Mouse (Mus musculus): Measurements from ENCODE around the gene Abl2. TPM values are rescaled to one million over a fixed set of nuclear protein-coding genes. Genes with fewer than 3 reads are reported as not detected.

Abl2 gene
- total and polyA plus RNA-seq, 3 experiments: 10.0 to 19.8 (median 15.5) TPM

- no peaks in the 10 kb centered on the region for H3K27me3 ChIP-seq (replicated peaks)
- in situ Hi-C loops (cut with MboI; ENCODE audit: low pct_ligation_motif_present, low pct_unique_long_range_greater_than_20kb, low sequenced_read_pairs): no loop called here
- H3K36me3 ChIP-seq (replicated peaks in 1 of 2; ENCODE audit: control insufficient read depth in 1 of 2, insufficient read depth in 1 of 2, low read length in 1 of 2): peaks cover 3 to 15% of the 10 kb centered on the region in 2 experiments
- 0 out of 2 replicates have a peak overlapping the region, but pooled peaks have one; percentile 38 for H3K9ac ChIP-seq (ENCODE audit: insufficient read depth, low read depth)
- no peak for DNase-seq (ENCODE audit: extremely low read depth)
- no peaks in the 10 kb centered on the region for H3K9me3 ChIP-seq (replicated peaks; ENCODE audit: low read length)
- peak overlapping the region; percentile 80 for H3K4me2 ChIP-seq (ENCODE audit: insufficient read depth, low read depth, poor library complexity, severe bottlenecking)
- peak overlapping the region; percentile 35 to 78 (median 54) for H3K4me3 ChIP-seq (replicated peaks in 1 of 3; ENCODE audit: low read depth in 2 of 3, low read length in 2 of 3, poor library complexity in 1 of 3)
- dilution Hi-C loops (cut with MboI; ENCODE audit: extremely low pct_ligation_motif_present, extremely low pct_unique_long_range_greater_than_20kb, low sequenced_read_pairs): no loop called here
- peaks cover 54% of the 10 kb centered on the region for H3K79me2 ChIP-seq (replicated peaks; ENCODE audit: control insufficient read depth, extremely low read depth, insufficient read depth, poor library complexity, severe bottlenecking)
- H3K27ac ChIP-seq (ENCODE audit: insufficient read depth, low read depth): no peak overlapping the region
- TF ChIP-seq MAFK (IDR thresholded peaks at IDR 0.05; ENCODE audit: insufficient replicate concordance, low read length) (no peak), SIN3A (IDR thresholded peaks at IDR 0.05; ENCODE audit: low read length) (0 out of 2 replicates have a peak, but pooled peaks have one; percentile 12)
- H3K4me1 ChIP-seq (ENCODE audit: control insufficient read depth in 1 of 2, insufficient read depth in 2 of 2): peaks cover 29 to 59% of the 10 kb centered on the region in 2 experiments
Measured at GRCm38 (mm10) chr1:156617811-156618210, 59.2 kb downstream of the Abl2 start.

- H3K27ac ChIP-seq (ENCODE audit: insufficient read depth, low read depth): peak overlapping the region; percentile 44
- in situ Hi-C loops (cut with MboI; ENCODE audit: low pct_ligation_motif_present, low pct_unique_long_range_greater_than_20kb, low sequenced_read_pairs): no loop called here
Measured at GRCm38 (mm10) chr1:156620292-156620909, 61.8 kb downstream of the Abl2 start.

GRCm38 (mm10) chr1:156620951-156621350 is 62.4 kb downstream of the Abl2 start:
- Histone ChIP-seq H3K79me2 (replicated peaks; ENCODE audit: control insufficient read depth, extremely low read depth, insufficient read depth, poor library complexity, severe bottlenecking) (peaks cover 49% of the 10 kb centered on the region), H3K36me3 (replicated peaks in 1 of 2; ENCODE audit: control insufficient read depth in 1 of 2, insufficient read depth in 1 of 2, low read length in 1 of 2) (peaks cover 8 to 41% of the 10 kb centered on the region in 2 experiments), H3K4me1 (ENCODE audit: control insufficient read depth in 1 of 2, insufficient read depth in 2 of 2) (peaks cover 29 to 50% of the 10 kb centered on the region in 2 experiments), H3K27ac (ENCODE audit: insufficient read depth, low read depth) (peak overlapping the region; percentile 44), H3K4me3 (replicated peaks in 1 of 3; ENCODE audit: low read depth in 2 of 3, low read length in 2 of 3, poor library complexity in 1 of 3) (peak overlapping the region in 1 of 3 experiments; percentile 4), H3K9ac (ENCODE audit: insufficient read depth, low read depth) (peak overlapping the region; percentile 37), H3K9me3 (replicated peaks; ENCODE audit: low read length) (no peaks in the 10 kb centered on the region), H3K4me2 (ENCODE audit: insufficient read depth, low read depth, poor library complexity, severe bottlenecking) (peak overlapping the region; percentile 72), H3K27me3 (replicated peaks) (no peaks in the 10 kb centered on the region)
- in situ Hi-C loops (cut with MboI; ENCODE audit: low pct_ligation_motif_present, low pct_unique_long_range_greater_than_20kb, low sequenced_read_pairs) (no loop called here), dilution Hi-C loops (cut with MboI; ENCODE audit: extremely low pct_ligation_motif_present, extremely low pct_unique_long_range_greater_than_20kb, low sequenced_read_pairs) (no loop called here)
- TF ChIP-seq MAZ (IDR thresholded peaks at IDR 0.05; ENCODE audit: low read depth, low read length) (no peak), MAFK (IDR thresholded peaks at IDR 0.05; ENCODE audit: insufficient replicate concordance, low read length) (no peak), ZNF384 (IDR thresholded peaks at IDR 0.05; ENCODE audit: low read depth, low read length) (no peak), EP300 (IDR thresholded peaks at IDR 0.05; ENCODE audit: low read length) (0 out of 2 replicates have a peak, but pooled peaks have one; percentile 14), MEF2A (IDR thresholded peaks at IDR 0.05; ENCODE audit: borderline replicate concordance, low read depth, low read length) (0 out of 2 replicates have a peak, but pooled peaks have one; percentile 31), ZC3H11A (IDR thresholded peaks at IDR 0.05; ENCODE audit: low read depth, low read length) (no peak), ZMIZ1 (IDR thresholded peaks at IDR 0.05; ENCODE audit: low read depth, low read length) (no peak)
- DNase-seq (ENCODE audit: extremely low read depth): peak; percentile 29

More at GRCm38 (mm10) chr1:156620292-156620909, 61.8 kb downstream of the Abl2 start:
- Histone ChIP-seq H3K79me2 (replicated peaks; ENCODE audit: control insufficient read depth, extremely low read depth, insufficient read depth, poor library complexity, severe bottlenecking) (peaks cover 52% of the 10 kb centered on the region), H3K4me1 (ENCODE audit: control insufficient read depth in 1 of 2, insufficient read depth in 2 of 2) (peaks cover 29 to 50% of the 10 kb centered on the region in 2 experiments), H3K36me3 (replicated peaks in 1 of 2; ENCODE audit: control insufficient read depth in 1 of 2, insufficient read depth in 1 of 2, low read length in 1 of 2) (peaks cover 6 to 35% of the 10 kb centered on the region in 2 experiments), H3K4me3 (replicated peaks in 1 of 3; ENCODE audit: low read depth in 2 of 3, low read length in 2 of 3, poor library complexity in 1 of 3) (peak overlapping the region in 1 of 3 experiments; percentile 4), H3K27me3 (replicated peaks) (no peaks in the 10 kb centered on the region), H3K4me2 (ENCODE audit: insufficient read depth, low read depth, poor library complexity, severe bottlenecking) (peak overlapping the region; percentile 72), H3K9me3 (replicated peaks; ENCODE audit: low read length) (no peaks in the 10 kb centered on the region), H3K9ac (ENCODE audit: insufficient read depth, low read depth) (peak overlapping the region; percentile 37)
- dilution Hi-C loops (cut with MboI; ENCODE audit: extremely low pct_ligation_motif_present, extremely low pct_unique_long_range_greater_than_20kb, low sequenced_read_pairs): no loop called here
- TF ChIP-seq SIN3A (IDR thresholded peaks at IDR 0.05; ENCODE audit: low read length): no peak
- no peak for TF ChIP-seq IRF4 (IDR thresholded peaks at IDR 0.05; ENCODE audit: low read depth, low read length)
- no peak for TF ChIP-seq POLR2A (IDR thresholded peaks at IDR 0.05; ENCODE audit: low read depth, low read length)
- no peak for DNase-seq (ENCODE audit: extremely low read depth)
